9 mouse cellular contexts compared by ENCODE assay signal in genomic region chr14:79140826-79141219, GRCm38 (mm10).
DNase-seq lines count a peak whose midpoint lies in the region; ATAC-seq and TF ChIP-seq lines count a peak whose summit lies in the region.
"Had no signal": no experiment of that assay in that cellular context is flagged by ENCODE, and none has a peak within 500 bp of the region (broad histone marks: within the 10 kb centered on the region; RNA-seq: fewer than 3 reads in every experiment).

No protein-coding gene starts in this region.

- no peaks in the 10 kb centered on the region for H3K36me3 ChIP-seq in liver, postnatal 0 days (replicated peaks; ENCODE audit: insufficient read depth, low read length)
- no peaks in the 10 kb centered on the region for H3K36me3 ChIP-seq in liver, embryonic 12.5 days
- no peaks in the 10 kb centered on the region for H3K36me3 ChIP-seq in forebrain, embryonic 15.5 days
- H3K36me3 ChIP-seq in neural tube, embryonic 12.5 days, result no peaks in the 10 kb centered on the region
- H3K36me3 ChIP-seq: liver, embryonic 13.5 days had no signal

- intact Hi-C loops in left cerebral cortex, postnatal 10 days (cut with DNase I), result no loop called here

- 85% methylated on average over 2 of the region's 2 CpGs for WGBS in liver, postnatal 0 days (ENCODE audit: insufficient replicate concordance)
- 73% methylated on average over 2 of the region's 2 CpGs for WGBS in liver, embryonic 12.5 days (ENCODE audit: insufficient replicate concordance)
- WGBS in forebrain, embryonic 15.5 days, result 75% methylated on average over 2 of the region's 2 CpGs
- 49% methylated on average over 2 of the region's 2 CpGs for WGBS in neural tube, embryonic 12.5 days

- H3K27me3 ChIP-seq in liver, postnatal 0 days (ENCODE audit: insufficient read depth, low read length), result no peaks in the 10 kb centered on the region
- no peaks in the 10 kb centered on the region for H3K27me3 ChIP-seq in liver, embryonic 12.5 days (replicated peaks)
- no peaks in the 10 kb centered on the region for H3K27me3 ChIP-seq in forebrain, embryonic 15.5 days
- peaks cover 4% of the 10 kb centered on the region; the same call in 1 of the 2 replicates for H3K27me3 ChIP-seq in neural tube, embryonic 12.5 days (replicated peaks)
- H3K27me3 ChIP-seq: liver, embryonic 13.5 days had no signal

- H3K4me3 ChIP-seq in liver, postnatal 0 days (ENCODE audit: low read depth, low read length), result no peak overlapping the region
- no peak overlapping the region for H3K4me3 ChIP-seq in liver, embryonic 12.5 days
- H3K4me3 ChIP-seq in forebrain, embryonic 15.5 days, result no peak overlapping the region
- no peak overlapping the region for H3K4me3 ChIP-seq in neural tube, embryonic 12.5 days
- H3K4me3 ChIP-seq: liver, embryonic 13.5 days had no signal

- ATAC-seq in liver, postnatal 0 days, result peak; percentile 53; the same call in 1 of the 2 replicates
- ATAC-seq in liver, embryonic 12.5 days, result no peak
- peak; percentile 34; the same call in 1 of the 2 replicates for ATAC-seq in forebrain, embryonic 15.5 days (replicated peaks)
- ATAC-seq in neural tube, embryonic 12.5 days (ENCODE audit: low FRiP score, low read depth), result peak; percentile 38

- no peak for DNase-seq in liver, postnatal 0 days
- peak; percentile 57 for DNase-seq in kidney, adult 9 months
- no peak for DNase-seq in adrenal gland, postnatal 36 days
- no peak for DNase-seq in left cerebral cortex, postnatal 10 days (ENCODE audit: extremely low spot score in 1 of 2, low spot score in 2 of 2)
- no peak for DNase-seq in spleen, adult 18-20 months
- DNase-seq: liver, embryonic 13.5 days had no signal

- H3K9ac ChIP-seq in liver, postnatal 0 days (replicated peaks), result no peak overlapping the region
- H3K9ac ChIP-seq in liver, embryonic 12.5 days, result no peak overlapping the region
- no peak overlapping the region for H3K9ac ChIP-seq in forebrain, embryonic 15.5 days (replicated peaks)
- H3K9ac ChIP-seq in neural tube, embryonic 12.5 days, result no peak overlapping the region
- H3K9ac ChIP-seq: liver, embryonic 13.5 days had no signal

- no peak for TF ChIP-seq CTCF in liver, postnatal 0 days (IDR thresholded peaks at IDR 0.05; ENCODE audit: low read depth)

- no peak overlapping the region for H3K4me2 ChIP-seq in liver, postnatal 0 days (ENCODE audit: low read depth, low read length)
- no peak overlapping the region for H3K4me2 ChIP-seq in liver, embryonic 12.5 days
- H3K4me2 ChIP-seq in forebrain, embryonic 15.5 days (replicated peaks), result no peak overlapping the region
- peak overlapping the region; percentile 37 for H3K4me2 ChIP-seq in neural tube, embryonic 12.5 days (replicated peaks)
- H3K4me2 ChIP-seq: liver, embryonic 13.5 days had no signal

- H3K27ac ChIP-seq in liver, postnatal 0 days (ENCODE audit: low read depth), result no peak overlapping the region
- no peak overlapping the region for H3K27ac ChIP-seq in liver, embryonic 12.5 days
- H3K27ac ChIP-seq in forebrain, embryonic 15.5 days (replicated peaks), result no peak overlapping the region
- H3K27ac ChIP-seq in neural tube, embryonic 12.5 days, result no peak overlapping the region
- H3K27ac ChIP-seq: liver, embryonic 13.5 days had no signal

- no peaks in the 10 kb centered on the region for H3K9me3 ChIP-seq in liver, postnatal 0 days (ENCODE audit: low read length)
- no peaks in the 10 kb centered on the region for H3K9me3 ChIP-seq in liver, embryonic 12.5 days (replicated peaks)
- H3K9me3 ChIP-seq in forebrain, embryonic 15.5 days, result no peaks in the 10 kb centered on the region
- H3K9me3 ChIP-seq in neural tube, embryonic 12.5 days, result no peaks in the 10 kb centered on the region
- H3K9me3 ChIP-seq: liver, embryonic 13.5 days had no signal

- TF ChIP-seq EP300 in liver, postnatal 0 days (IDR thresholded peaks at IDR 0.05; ENCODE audit: low read depth), result no peak

- H3K4me1 ChIP-seq in liver, postnatal 0 days (ENCODE audit: insufficient read depth), result no peaks in the 10 kb centered on the region
- H3K4me1 ChIP-seq in liver, embryonic 12.5 days, result no peaks in the 10 kb centered on the region
- peaks cover 11% of the 10 kb centered on the region for H3K4me1 ChIP-seq in forebrain, embryonic 15.5 days
- peaks cover 21% of the 10 kb centered on the region for H3K4me1 ChIP-seq in neural tube, embryonic 12.5 days
- H3K4me1 ChIP-seq: liver, embryonic 13.5 days had no signal
